Mouse (Mus musculus): ENCODE data around the gene Grrp1.

DNA sequence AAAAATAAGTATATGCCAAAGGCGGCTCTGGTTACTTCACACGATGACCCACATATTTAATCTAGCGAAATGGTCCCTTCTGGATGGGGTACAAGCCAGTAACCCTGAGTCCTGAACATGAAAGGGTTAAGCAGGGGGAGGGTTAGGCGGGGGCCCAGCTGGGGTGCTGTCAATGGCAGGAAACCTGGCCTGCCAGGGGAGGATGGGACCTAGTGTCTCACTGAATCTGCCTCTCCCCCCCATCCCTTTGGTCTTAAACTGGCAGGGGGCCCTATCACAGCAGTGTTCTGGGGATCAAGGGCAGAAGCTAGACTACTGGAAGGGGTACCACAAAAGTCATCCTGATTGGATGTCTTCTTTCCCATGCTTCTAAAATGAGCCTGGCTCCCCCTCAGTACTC, 1.9 kb upstream of the Grrp1 start:
- TF ChIP-seq POLR2A (IDR thresholded peaks at IDR 0.05; ENCODE audit: control insufficient read depth, low read depth, low read length) (no peak), CTCF (IDR thresholded peaks at IDR 0.05; ENCODE audit: control insufficient read depth, insufficient read depth, insufficient replicate concordance, low read depth, low read length) (no peak)
